Mouse (Mus musculus) lung, embryonic 14.5 days (tissue): ENCODE results near the gene Asic4. TPM values are rescaled to one million over a fixed set of nuclear protein-coding genes. Genes with fewer than 3 reads are reported as not detected.
A peak's percentile ranks its signal among the peaks of the same experiment; 100 is the strongest.

Source experiments
- ATAC-seq: fragments of 200-750 bp; cut with Nextera tagmentation; 2 replicates; pipeline ENCODE4 v1.8.0; 2017; ENCODE audit warnings: mild to moderate bottlenecking, moderate TSS enrichment, moderate library complexity; ENCODE audit not compliant: insufficient read depth
- DNase-seq: peaks from one replicate; pipeline ENCODE4 v3.0.0-alpha.2; 2015
- H3K27ac ChIP-seq: fragments of 300-500 bp; sonication (generic); 2 replicates; pipeline ENCODE4 v1.5.1; 2014; ENCODE audit warnings: low read depth, mild to moderate bottlenecking, moderate library complexity
- H3K27me3 ChIP-seq: fragments of 300-500 bp; sonication (generic); 2 replicates; pipeline ENCODE4 v1.6.1; 2014; ENCODE audit warnings: low read length, control low read depth; ENCODE audit not compliant: insufficient read depth
- H3K36me3 ChIP-seq: fragments of 300-500 bp; sonication (generic); 2 replicates; pipeline ENCODE4 v1.6.1; 2014; ENCODE audit warnings: control low read depth; ENCODE audit not compliant: insufficient read depth
- H3K4me1 ChIP-seq: fragments of 300-500 bp; sonication (generic); 2 replicates; pipeline ENCODE4 v1.6.1; 2014; ENCODE audit warnings: antibody characterized with exemption, control low read depth; ENCODE audit not compliant: insufficient read depth
- H3K4me2 ChIP-seq: fragments of 300-500 bp; sonication (generic); 2 replicates; pipeline ENCODE4 v1.6.1; 2014; ENCODE audit warnings: mild to moderate bottlenecking
- H3K4me3 ChIP-seq: fragments of 300-500 bp; sonication (generic); 2 replicates; pipeline ENCODE4 v1.5.1; 2014; ENCODE audit warnings: low read depth, low read length
- H3K9ac ChIP-seq: fragments of 300-500 bp; sonication (generic); 2 replicates; pipeline ENCODE4 v1.6.1; 2014
- H3K9me3 ChIP-seq: fragments of 300-500 bp; sonication (generic); 2 replicates; pipeline ENCODE4 v1.6.1; 2016; ENCODE audit warnings: low read depth, low read length, control low read depth
- CTCF ChIP-seq: IDR thresholded peaks from 2 replicates; pipeline ENCODE4 v1.5.1; 2016; ENCODE audit warnings: antibody characterized with exemption, low read depth
- WGBS: fragments of 180-500 bp; shearing (Covaris S2); extraction: QIAGEN DNeasy Blood & Tissue Kit; methylation state at CpG from one replicate; pipeline ENCODE4 v1.1.7; 2014; 5-methylcytosine and 5-hydroxymethylcytosine counted together
- polyA plus RNA-seq: library from polyadenylated mRNA; unstranded; fragments of >200 nt; fragmentation: Nextera tagmentation; extraction: Ambion mirVana; gene quantifications from 2 replicates; pipeline ENCODE4 v1.2.1, GENCODE M21; 2014

The Asic4 gene
- polyA plus RNA-seq, 1 experiment from 2014 or later = 0.12 TPM

- Histone ChIP-seq H3K36me3 (no peaks in the 10 kb centered on the region), H3K4me1 (peaks cover 7% of the 10 kb centered on the region; the same call in 1 of the 2 replicates), H3K27ac (0 out of 2 replicates have a peak overlapping the region, but pooled peaks have one; percentile 72), H3K27me3 (peaks cover 28% of the 10 kb centered on the region), H3K4me3 (peak overlapping the region; percentile 34), H3K9ac (no peak overlapping the region), H3K4me2 (peak overlapping the region; percentile 66), H3K9me3 (no peaks in the 10 kb centered on the region)
- no peak for TF ChIP-seq CTCF
- 8% methylated on average over 10 of the region's 10 CpGs for WGBS
- ATAC-seq = peak; percentile 3; the same call in 1 of the 2 replicates
- peak; percentile 26 for DNase-seq
Measured at GRCm38 (mm10) chr1:75457710-75458024, 7.4 kb downstream of the Asic4 start.

GRCm38 (mm10) chr1:75458025-75458788 is 8.0 kb downstream of the Asic4 start:
- H3K27ac ChIP-seq = peak overlapping the region; percentile 72; the same call in 1 of the 2 replicates
- H3K9me3 ChIP-seq = no peaks in the 10 kb centered on the region
- H3K9ac ChIP-seq = peak overlapping the region; percentile 48
- peaks cover 27% of the 10 kb centered on the region for H3K27me3 ChIP-seq
- ATAC-seq = peak; percentile 81
- DNase-seq = peak; percentile 74
- peaks cover 7% of the 10 kb centered on the region; the same call in 1 of the 2 replicates for H3K4me1 ChIP-seq
- WGBS = 2% methylated on average over 42 of the region's 42 CpGs
- H3K4me2 ChIP-seq = peak overlapping the region; percentile 66
- TF ChIP-seq CTCF = no peak
- H3K4me3 ChIP-seq = peak overlapping the region; percentile 34
- H3K36me3 ChIP-seq = no peaks in the 10 kb centered on the region

GRCm38 (mm10) chr1:75458789-75459684 is 8.8 kb downstream of the Asic4 start:
- peak; percentile 79 for DNase-seq
- Histone ChIP-seq H3K36me3 (no peaks in the 10 kb centered on the region), H3K4me1 (peaks cover 7% of the 10 kb centered on the region; the same call in 1 of the 2 replicates), H3K4me3 (peak overlapping the region; percentile 34), H3K27ac (peak overlapping the region; percentile 72), H3K9ac (peak overlapping the region; percentile 48), H3K27me3 (peaks cover 27% of the 10 kb centered on the region), H3K9me3 (no peaks in the 10 kb centered on the region), H3K4me2 (peak overlapping the region; percentile 66)
- no peak for TF ChIP-seq CTCF
- WGBS = 11% methylated on average over 23 of the region's 23 CpGs
- ATAC-seq = peak; percentile 19; the same call in 1 of the 2 replicates

DNA sequence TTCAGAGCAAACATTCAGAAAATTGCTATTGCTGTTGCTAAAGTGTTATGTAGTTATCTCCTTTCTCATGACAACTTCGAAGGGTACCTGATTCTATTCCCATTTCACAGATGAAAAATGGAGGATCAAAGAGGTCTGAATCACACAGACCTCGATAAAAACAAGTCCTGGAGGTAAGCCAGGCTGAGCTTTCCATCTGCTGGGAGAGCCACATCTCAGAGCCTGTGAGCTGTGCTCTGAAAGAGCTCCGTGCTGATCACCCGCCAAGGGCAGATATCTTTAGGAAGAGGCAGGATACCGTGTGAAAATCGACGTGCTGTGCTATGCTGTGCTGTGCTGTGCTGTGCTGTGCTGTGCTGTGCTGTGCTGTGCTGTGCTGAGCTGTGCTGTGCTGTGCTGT is 10.1 kb downstream of the Asic4 start:
- 54% methylated on average over 7 of the region's 7 CpGs for WGBS
- H3K4me1 ChIP-seq = peaks cover 7% of the 10 kb centered on the region; the same call in 1 of the 2 replicates

DNA sequence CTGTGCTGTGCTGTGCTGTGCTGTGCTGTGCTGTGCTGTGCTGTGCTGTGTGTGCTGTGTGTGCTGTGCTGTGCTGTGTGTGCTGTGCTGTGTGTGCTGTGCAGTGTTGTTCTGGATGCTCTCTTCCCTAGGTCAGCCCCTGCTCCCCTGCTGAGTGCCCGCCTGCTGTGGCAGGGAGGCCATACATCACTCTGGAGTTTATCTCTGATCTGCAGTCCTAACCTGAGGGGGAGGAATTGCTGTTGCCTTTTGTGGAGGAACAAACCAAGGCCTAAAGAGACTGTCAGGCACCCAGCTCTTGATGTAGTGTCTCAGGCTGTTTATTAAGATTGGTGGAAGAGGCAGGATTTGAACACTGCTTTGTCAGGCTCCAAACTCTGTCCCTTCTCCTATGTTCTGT is 12.4 kb downstream of the Asic4 start:
- no peak for DNase-seq
- WGBS = 33% methylated on average over 1 of the region's 1 CpGs

More for the DNA sequence above, 10.1 kb downstream of the Asic4 start:
- TF ChIP-seq CTCF = no peak
- Histone ChIP-seq H3K27ac (no peak overlapping the region), H3K4me2 (no peak overlapping the region), H3K27me3 (peaks cover 27% of the 10 kb centered on the region), H3K9me3 (no peaks in the 10 kb centered on the region), H3K36me3 (no peaks in the 10 kb centered on the region), H3K9ac (no peak overlapping the region), H3K4me3 (no peak overlapping the region)
- ATAC-seq (no peak), DNase-seq (peak; percentile 45)

GRCm38 (mm10) chr1:75463652-75464204 is 13.5 kb downstream of the Asic4 start:
- Histone ChIP-seq H3K9ac (no peak overlapping the region), H3K4me2 (no peak overlapping the region), H3K4me3 (no peak overlapping the region), H3K9me3 (no peaks in the 10 kb centered on the region), H3K27ac (no peak overlapping the region), H3K27me3 (no peaks in the 10 kb centered on the region), H3K36me3 (no peaks in the 10 kb centered on the region), H3K4me1 (peaks cover 7% of the 10 kb centered on the region; the same call in 1 of the 2 replicates)
- no peak for TF ChIP-seq CTCF
- DNase-seq (no peak), ATAC-seq (no peak)
- 63% methylated on average over 5 of the region's 5 CpGs for WGBS

More for the DNA sequence above, 12.4 kb downstream of the Asic4 start:
- H3K36me3 ChIP-seq = no peaks in the 10 kb centered on the region
- H3K27ac ChIP-seq = no peak overlapping the region
- peaks cover 7% of the 10 kb centered on the region; the same call in 1 of the 2 replicates for H3K27me3 ChIP-seq
- no peak overlapping the region for H3K4me2 ChIP-seq
- TF ChIP-seq CTCF = no peak
- H3K4me3 ChIP-seq = no peak overlapping the region
- peaks cover 7% of the 10 kb centered on the region; the same call in 1 of the 2 replicates for H3K4me1 ChIP-seq
- ATAC-seq = no peak
- no peak overlapping the region for H3K9ac ChIP-seq
- no peaks in the 10 kb centered on the region for H3K9me3 ChIP-seq
